Mouse (Mus musculus) layer of hippocampus, postnatal 14 days (tissue): ENCODE results near the gene G6pdx. TPM values are rescaled to one million over a fixed set of nuclear protein-coding genes. Genes with fewer than 3 reads are reported as not detected.

Source experiments
- total RNA-seq, 2 experiments: library from RNA; stranded (reverse); gene quantifications; 2 replicates each; pipeline ENCODE4 v1.2.3; 2021

G6pdx gene
- total RNA-seq, 2 experiments from 2014 or later, result 28.4 to 30.5 TPM

Other genes starting within 250 kb of the G6pdx start
- gene Flna, start 179.4 kb downstream of the G6pdx start, total RNA-seq, result 100 to 1,000 TPM; 133 to 154 TPM
- 10 to 100 TPM; 37.9 to 39.3 TPM for gene Emd, start 174.5 kb downstream of the G6pdx start, total RNA-seq
- gene Rpl10, start 158.4 kb downstream of the G6pdx start, total RNA-seq, result 100 to 1,000 TPM; 156 to 173 TPM
- 10 to 100 TPM; 47.9 to 67.4 TPM for gene Taz, start 147.3 kb downstream of the G6pdx start, total RNA-seq
- 1 to 10 TPM; 2.0 to 2.2 TPM for gene Dnase1l1, start 146.9 kb downstream of the G6pdx start, total RNA-seq
- gene Atp6ap1, start 132.1 kb downstream of the G6pdx start, total RNA-seq, result 100 to 1,000 TPM; 302 to 318 TPM
- gene Gdi1, start 124.2 kb downstream of the G6pdx start, total RNA-seq, result 100 to 1,000 TPM; 656 to 707 TPM
- gene Fam50a, start 116.2 kb downstream of the G6pdx start, total RNA-seq, result 10 to 100 TPM; 36.5 to 44.4 TPM
- gene Plxna3, start 100.1 kb downstream of the G6pdx start, total RNA-seq, result 10 to 100 TPM; 41.8 to 42.3 TPM
- gene Lage3, start 75.6 kb downstream of the G6pdx start, total RNA-seq, result 10 to 100 TPM; 32.6 to 35.7 TPM
- gene Ubl4a, start 56.0 kb downstream of the G6pdx start, total RNA-seq, result 10 to 100 TPM; 57.5 to 59.6 TPM
- gene Slc10a3, start 55.8 kb downstream of the G6pdx start, total RNA-seq, result 1 to 10 TPM; 1.8 to 2.0 TPM
- 10 to 100 TPM; 16.9 to 23.5 TPM for gene Fam3a, start 35.9 kb downstream of the G6pdx start, total RNA-seq
- 10 to 100 TPM; 45.3 to 47.5 TPM for gene Ikbkg, start 35.9 kb downstream of the G6pdx start, total RNA-seq
- not detected for gene Gm6880, start 52.2 kb upstream of the G6pdx start, total RNA-seq
- gene Olfr1326-ps1, start 145.7 kb upstream of the G6pdx start, total RNA-seq, result not detected
- not detected for gene Olfr1325, start 163.5 kb upstream of the G6pdx start, total RNA-seq
- 1 to 10 TPM in 1 of 2 experiments, under 1 TPM in 1; 0.98 to 1.0 TPM for gene Gm5640, start 216.4 kb upstream of the G6pdx start, total RNA-seq